Mouse (Mus musculus): ENCODE results near the gene Mgat5.

- TF ChIP-seq CTCF (IDR thresholded peaks at IDR 0.05; ENCODE audit: extremely low read depth, insufficient read depth, insufficient read length, insufficient replicate concordance) (no peak), POLR2A (IDR thresholded peaks at IDR 0.05; ENCODE audit: low read depth, low read length) (no peak)
Observed at GRCm38 (mm10) chr1:127380749-127381501, 176.1 kb downstream of the Mgat5 start.

All from spleen, adult 2 months (tissue).